Mouse (Mus musculus) inflammation-experienced regulatory T-cells, adult 6 months (primary cell): ENCODE measurements around the gene Gpbp1. TPM values are rescaled to one million over a fixed set of nuclear protein-coding genes. Genes with fewer than 3 reads are reported as not detected.
A peak's percentile ranks its signal among the peaks of the same experiment; 100 is the strongest.

ENCODE experiments used
- ATAC-seq: one replicate; pipeline ENCODE4 v1.8.0; 2017
- polyA plus RNA-seq, 3 experiments: library from polyadenylated mRNA; unstranded; fragments of 100-300 nt; shearing (Covaris generic); gene quantifications; one replicate each; pipeline ENCODE4 v1.2.1; 2017

The Gpbp1 gene
- 100 to 1,000 TPM; 156 to 170 (median 170) TPM for polyA plus RNA-seq

GRCm38 (mm10) chr13:111489802-111490723 is at the start of gene Gpbp1:
TSS of gene Gpbp1 (minus strand) at chr13:111490111.
- peak; percentile 89 for ATAC-seq

GRCm38 (mm10) chr13:111537718-111538117 is 47.8 kb upstream of the Gpbp1 start:
- ATAC-seq, result no peak

- no peak for ATAC-seq
These were observed 46.4 kb upstream of the Gpbp1 start for GRCm38 (mm10) chr13:111536207-111536887.

GRCm38 (mm10) chr13:111534131-111534530 is 44.2 kb upstream of the Gpbp1 start:
- ATAC-seq, result no peak

- no peak for ATAC-seq
These were observed 42.5 kb upstream of the Gpbp1 start for GRCm38 (mm10) chr13:111532178-111532948.

- ATAC-seq, result no peak
These were observed 41.8 kb upstream of the Gpbp1 start for GRCm38 (mm10) chr13:111531701-111532100.

- no peak for ATAC-seq
These were observed 34.4 kb upstream of the Gpbp1 start for GRCm38 (mm10) chr13:111524277-111524676.

- no peak for ATAC-seq
These were observed 32.4 kb upstream of the Gpbp1 start for GRCm38 (mm10) chr13:111522336-111522735.

GRCm38 (mm10) chr13:111520456-111520855 is 30.5 kb upstream of the Gpbp1 start:
- ATAC-seq, result no peak

GRCm38 (mm10) chr13:111518332-111518731 is 28.4 kb upstream of the Gpbp1 start:
- no peak for ATAC-seq

GRCm38 (mm10) chr13:111516385-111517150 is 26.7 kb upstream of the Gpbp1 start:
- ATAC-seq, result no peak

- ATAC-seq, result no peak
These were observed 19.5 kb upstream of the Gpbp1 start for GRCm38 (mm10) chr13:111509385-111509784.

GRCm38 (mm10) chr13:111508645-111509044 is 18.7 kb upstream of the Gpbp1 start:
- ATAC-seq, result no peak

GRCm38 (mm10) chr13:111494330-111495029 is 4.6 kb upstream of the Gpbp1 start:
- no peak for ATAC-seq

- no peak for ATAC-seq
These were observed 1.3 kb upstream of the Gpbp1 start for GRCm38 (mm10) chr13:111491046-111491756.

GRCm38 (mm10) chr13:111489502-111489801 is 459 bp downstream of the Gpbp1 start:
- ATAC-seq, result no peak

- no peak for ATAC-seq
These were observed 1.0 kb downstream of the Gpbp1 start for GRCm38 (mm10) chr13:111488651-111489501.

GRCm38 (mm10) chr13:111477695-111478094 is 12.2 kb downstream of the Gpbp1 start:
- ATAC-seq, result no peak

- no peak for ATAC-seq
These were observed 19.2 kb downstream of the Gpbp1 start for GRCm38 (mm10) chr13:111470562-111471237.
